Mouse (Mus musculus) adrenal gland, adult 8-10 months (tissue): ENCODE data around the gene 1700086D15Rik. TPM values are rescaled to one million over a fixed set of nuclear protein-coding genes. Genes with fewer than 3 reads are reported as not detected.

Source experiments
- DNase-seq: peaks from one replicate; pipeline ENCODE4 v3.0.0; 2022
- total RNA-seq, 4 experiments: library from RNA; stranded (reverse); gene quantifications; 2 replicates each; pipeline ENCODE4 v1.2.4; 2022

The 1700086D15Rik gene
- total RNA-seq, 4 experiments from 2014 or later: 0.35 to 1.9 (median 0.55) TPM

DNA sequence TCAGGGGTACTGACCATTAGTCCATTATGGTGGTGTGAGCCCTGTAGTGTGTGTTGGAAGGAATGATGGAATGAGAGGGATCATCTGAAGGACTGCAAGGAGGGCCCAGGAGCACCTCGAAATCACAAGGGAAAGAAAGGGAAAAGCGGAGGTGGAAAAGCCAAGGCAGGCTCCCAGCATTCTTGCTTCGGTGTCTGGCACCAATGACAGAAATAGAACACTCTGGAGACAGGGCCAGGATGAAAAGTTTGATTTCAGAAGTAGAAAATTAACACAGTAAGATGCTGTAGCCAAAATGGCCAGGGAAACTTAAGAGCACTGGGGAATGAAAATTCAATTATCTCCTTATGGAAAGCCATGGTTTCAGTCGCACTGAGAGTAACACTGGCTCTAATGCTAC is 26.0 kb downstream of the 1700086D15Rik start:
- DNase-seq: no peak

- no peak for DNase-seq
These were observed 30.6 kb downstream of the 1700086D15Rik start for GRCm38 (mm10) chr11:65129110-65129509.

GRCm38 (mm10) chr11:65128666-65129065 is 31.0 kb downstream of the 1700086D15Rik start:
- DNase-seq: peak; percentile 37

DNA sequence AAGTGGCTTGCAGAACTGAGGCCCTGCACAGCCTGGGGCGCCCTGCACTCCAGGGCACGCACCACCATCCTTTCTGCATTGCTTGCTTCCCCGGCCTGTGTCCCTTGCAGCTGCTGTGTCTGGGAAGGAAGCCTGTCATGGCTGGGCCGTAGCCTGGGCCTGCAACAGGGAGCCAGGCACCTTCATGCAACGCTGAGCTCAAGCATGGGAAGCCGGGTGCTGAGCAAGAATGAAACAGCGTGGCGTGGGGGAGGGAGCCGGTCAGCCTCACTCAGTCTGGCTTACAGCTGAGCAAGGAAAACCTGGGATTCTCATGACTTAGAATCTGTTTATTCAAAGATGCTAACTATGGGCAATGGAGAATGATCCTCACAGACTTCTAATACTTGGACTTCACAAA is 33.1 kb downstream of the 1700086D15Rik start:
- no peak for DNase-seq

GRCm38 (mm10) chr11:65124913-65125418 is 34.7 kb downstream of the 1700086D15Rik start:
- no peak for DNase-seq

- DNase-seq: no peak
These were observed 39.4 kb downstream of the 1700086D15Rik start for GRCm38 (mm10) chr11:65120276-65120675.

DNA sequence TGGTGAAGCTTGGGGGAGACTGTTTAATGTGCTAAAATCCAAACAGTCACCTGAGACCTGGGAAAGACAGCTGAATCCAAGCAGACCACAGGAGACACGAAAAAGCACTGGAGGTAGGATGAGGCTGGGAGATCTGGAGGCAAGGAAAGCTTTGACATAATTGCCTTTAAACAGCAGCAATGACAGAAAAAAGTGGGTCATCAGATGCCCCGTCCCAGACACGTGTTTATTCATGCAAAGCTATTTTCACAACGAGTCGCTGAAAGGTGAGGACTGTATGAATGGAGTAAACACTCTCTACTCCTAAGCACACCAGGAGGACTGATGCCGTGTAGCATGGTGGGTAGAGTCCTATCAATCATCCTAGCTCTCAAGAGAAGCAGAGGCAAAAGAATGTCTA is 43.9 kb downstream of the 1700086D15Rik start:
- no peak for DNase-seq

DNA sequence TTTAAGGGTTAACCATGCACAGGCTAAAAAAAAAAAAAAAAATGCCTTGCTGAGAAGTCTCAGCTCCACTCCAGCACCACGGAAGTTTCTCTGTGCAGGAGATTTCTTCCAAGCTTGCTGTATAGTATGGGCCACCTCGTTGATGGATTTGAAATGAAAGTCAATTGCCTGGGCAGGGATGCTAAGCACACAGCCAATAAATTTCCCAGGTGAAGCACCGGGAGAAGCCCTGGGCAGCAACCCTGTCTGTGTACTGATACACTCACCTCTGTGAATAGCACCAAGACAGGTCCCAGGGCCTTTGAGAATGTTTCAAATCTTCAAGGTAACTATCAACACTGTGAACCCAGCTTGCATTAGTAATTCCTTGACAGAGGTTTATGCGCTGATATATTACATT is 47.6 kb downstream of the 1700086D15Rik start:
- DNase-seq: no peak

DNA sequence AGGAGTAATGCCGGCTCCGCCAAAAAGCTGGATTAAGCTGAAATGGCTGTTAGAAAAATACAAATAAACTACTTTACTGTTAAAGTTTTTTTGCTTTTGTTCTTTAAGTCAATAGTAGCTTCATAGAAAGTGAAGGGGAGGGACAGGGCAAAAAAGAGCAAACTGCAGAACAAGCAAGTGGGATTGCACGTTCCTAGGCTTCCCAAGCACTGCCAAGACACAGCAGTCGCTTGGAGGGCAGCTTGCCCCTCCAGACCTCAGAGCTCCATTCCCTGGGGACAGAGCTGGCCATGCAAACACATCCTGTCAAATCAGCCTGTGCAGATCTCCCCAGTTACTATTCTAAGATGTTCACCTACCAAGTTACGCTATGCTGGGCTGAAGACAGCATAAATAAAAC is 48.0 kb downstream of the 1700086D15Rik start:
- no peak for DNase-seq

- no peak for DNase-seq
These were observed 49.6 kb downstream of the 1700086D15Rik start for GRCm38 (mm10) chr11:65110058-65110457.

- peak; percentile 15 for DNase-seq
These were observed 51.9 kb downstream of the 1700086D15Rik start for GRCm38 (mm10) chr11:65107734-65108171.

DNA sequence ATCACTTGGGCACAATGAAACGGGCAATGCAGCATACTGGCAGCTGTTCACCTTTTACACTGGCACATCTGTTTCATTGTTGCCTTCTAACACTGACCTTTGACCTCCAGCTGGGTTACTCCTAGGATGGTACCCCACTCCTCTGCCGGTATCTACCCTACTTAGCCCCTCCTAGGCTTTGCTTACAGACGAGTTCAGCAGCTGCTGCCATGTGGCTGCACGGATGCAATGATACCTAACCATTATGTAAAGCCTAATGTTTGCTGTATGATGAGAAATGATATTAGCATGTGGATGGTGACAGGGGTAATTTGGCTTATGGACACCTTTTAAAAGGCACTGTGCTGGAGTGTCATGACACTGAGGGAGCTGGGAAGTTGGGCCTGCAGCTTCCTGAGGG is 52.5 kb downstream of the 1700086D15Rik start:
- no peak for DNase-seq

DNA sequence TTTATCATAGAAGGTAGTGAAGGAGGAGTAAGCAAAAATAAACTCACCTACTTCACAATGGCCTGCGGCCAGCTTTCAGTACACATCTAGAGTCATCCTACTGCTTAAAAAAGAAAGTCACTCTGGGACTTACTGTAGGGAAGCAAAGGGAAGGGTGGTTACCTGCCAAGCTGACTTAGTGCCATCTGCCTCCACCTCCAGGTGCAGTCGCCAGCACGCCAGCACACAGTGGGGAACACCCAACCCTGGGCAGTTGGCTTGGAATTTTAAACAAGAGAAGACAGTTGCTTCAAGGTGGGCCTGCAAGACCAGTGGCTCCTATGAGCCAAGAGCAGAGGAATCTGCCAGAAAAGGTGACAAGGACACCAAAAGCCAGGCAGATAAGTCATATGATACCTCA is 55.6 kb downstream of the 1700086D15Rik start:
- DNase-seq: no peak

Other genes starting within 250 kb of the 1700086D15Rik start
- gene Elac2, start 180.9 kb downstream of the 1700086D15Rik start, total RNA-seq: 10 to 100 TPM; 41.5 to 45.7 (median 42.4) TPM
- 10 to 100 TPM in 3 of 4 experiments, 1 to 10 TPM in 1; 9.4 to 20.1 (median 13.7) TPM for gene Arhgap44, start 3.1 kb upstream of the 1700086D15Rik start, total RNA-seq
- under 1 TPM in 3 of 4 experiments, not detected in 1; 0.19 to 0.59 (median 0.20) TPM for gene Myocd, start 110.1 kb upstream of the 1700086D15Rik start, total RNA-seq